Mouse (Mus musculus) MN1 (cell line): ENCODE data around the gene St3gal6.

Experiments used
- DNase-seq: peaks from one replicate; pipeline ENCODE4 v3.0.0-alpha.2; 2016; ENCODE audit warnings: low spot score

Gene St3gal6

DNA sequence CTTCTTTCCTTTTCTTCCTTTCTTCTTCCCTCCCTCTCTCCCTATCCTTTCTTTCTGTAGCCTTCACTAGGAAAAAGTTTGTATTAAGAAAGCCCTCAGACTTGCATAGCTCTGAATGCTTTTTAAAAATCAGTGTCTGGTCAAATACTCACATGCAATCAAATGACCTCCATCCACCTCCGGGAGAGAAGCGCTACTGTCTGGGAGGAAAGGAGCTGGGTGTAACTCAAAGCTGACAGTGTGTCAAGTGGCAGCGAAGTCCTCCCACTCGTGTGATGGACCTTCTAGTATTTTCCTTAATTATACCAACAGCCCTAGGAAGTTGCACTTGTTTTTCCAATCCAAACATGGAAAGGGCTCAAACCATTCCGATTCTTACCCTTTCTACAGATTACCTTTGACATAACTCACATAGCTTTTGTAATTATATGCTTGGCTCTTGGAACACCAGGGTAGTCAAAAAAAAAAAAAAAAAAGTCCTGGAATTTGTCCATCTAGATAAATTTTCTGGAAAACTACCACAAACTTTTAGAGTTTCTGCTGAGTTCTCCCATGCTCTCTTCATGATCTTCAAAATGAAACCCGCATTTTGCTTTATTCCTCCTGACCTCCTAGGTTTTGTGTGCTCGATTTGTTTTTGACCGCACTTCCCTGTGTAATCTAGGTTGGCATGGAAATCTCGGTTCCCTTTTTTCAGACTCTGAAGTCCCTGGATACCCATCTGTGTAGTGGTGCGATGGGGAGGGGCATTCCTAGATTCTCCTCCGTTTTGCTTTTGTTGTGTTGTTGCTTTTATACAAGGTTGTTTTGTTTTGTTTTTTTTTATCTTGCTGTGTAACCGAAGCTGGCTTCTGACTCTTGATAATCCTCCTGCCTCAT is at the start of gene St3gal6:
TSS of gene St3gal6 (minus strand) at position 272 of the 879 bp plus-strand sequence.
- no peak for DNase-seq

DNA sequence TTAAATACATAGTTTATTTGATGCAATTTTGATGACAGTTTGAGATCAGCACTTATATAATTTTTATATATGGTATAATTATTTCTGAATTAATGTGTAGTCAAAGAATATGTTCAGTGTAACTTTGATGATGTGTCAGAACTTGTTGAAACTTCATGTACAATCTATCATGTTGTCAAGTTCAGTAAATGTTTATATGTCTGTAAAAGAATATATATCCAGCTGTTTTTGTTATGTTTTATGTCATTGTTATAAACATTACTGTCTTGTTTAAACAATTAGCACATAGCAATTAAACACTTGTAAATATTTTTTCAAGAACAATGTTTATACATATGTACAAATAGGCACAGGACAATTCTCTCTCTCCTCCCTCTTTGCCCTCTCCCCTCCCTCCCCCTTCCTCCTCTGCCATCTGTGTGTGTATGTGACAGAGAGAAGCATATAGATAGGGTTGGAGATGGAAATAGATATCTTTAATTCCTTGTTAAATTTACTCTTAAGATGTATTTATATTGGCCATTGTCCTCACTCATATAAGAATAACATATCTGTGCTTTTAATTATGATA is 46.7 kb upstream of the St3gal6 start:
- DNase-seq: no peak

DNA sequence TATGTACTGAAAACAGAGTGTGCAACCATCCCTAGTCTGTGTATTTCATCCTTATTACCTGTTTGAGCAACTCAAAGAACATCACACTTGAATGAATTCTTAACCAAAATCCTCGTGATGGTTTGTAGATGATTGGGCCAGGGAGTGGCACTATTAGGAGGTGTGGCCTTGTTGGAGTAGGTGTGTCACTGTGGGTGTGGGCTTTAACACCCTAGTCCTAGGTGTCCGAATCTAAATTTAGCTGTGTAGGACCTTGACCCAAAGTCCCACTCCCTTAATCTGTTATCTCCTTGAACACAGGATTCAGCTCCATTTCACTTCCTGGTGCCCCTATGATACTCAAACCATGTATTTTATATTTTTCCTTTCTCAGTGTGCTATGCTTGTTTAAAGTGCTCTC is 37.2 kb upstream of the St3gal6 start:
- no peak for DNase-seq

DNA sequence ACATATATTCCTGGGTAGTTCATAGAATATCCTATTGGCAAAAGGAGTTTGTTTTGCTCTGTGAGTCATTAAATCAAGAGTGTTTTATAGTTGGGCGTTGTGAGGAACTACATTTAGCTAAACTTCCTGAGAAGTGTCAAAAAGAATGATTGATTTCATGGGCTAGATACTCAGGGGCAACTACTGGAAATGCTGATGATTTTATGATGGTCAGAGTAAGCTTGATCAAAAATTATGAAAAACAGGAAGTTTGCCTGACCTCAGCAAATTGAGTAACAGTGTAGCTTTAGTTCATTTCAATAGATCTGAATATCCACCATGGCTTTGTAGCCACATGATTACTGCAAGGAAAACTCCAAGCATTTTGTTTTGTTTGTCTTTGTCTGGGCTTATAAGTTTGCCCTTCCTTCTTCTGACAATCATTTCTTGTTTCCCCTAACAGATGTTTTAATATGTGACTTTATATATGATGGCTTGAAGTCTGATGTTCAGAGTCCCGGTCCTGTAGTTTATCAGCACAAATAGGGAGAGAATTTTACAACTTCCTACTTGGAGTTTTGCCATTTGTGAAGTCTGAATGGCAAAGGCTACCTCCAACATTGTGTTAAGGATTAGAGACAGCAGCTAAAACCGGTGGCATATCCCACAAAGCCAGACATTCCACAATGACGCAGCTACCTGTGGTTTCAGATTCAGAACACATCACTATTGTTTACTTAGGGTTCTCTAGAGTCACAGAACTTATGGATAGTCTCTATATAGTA is 32.2 kb upstream of the St3gal6 start:
- DNase-seq: no peak

DNA sequence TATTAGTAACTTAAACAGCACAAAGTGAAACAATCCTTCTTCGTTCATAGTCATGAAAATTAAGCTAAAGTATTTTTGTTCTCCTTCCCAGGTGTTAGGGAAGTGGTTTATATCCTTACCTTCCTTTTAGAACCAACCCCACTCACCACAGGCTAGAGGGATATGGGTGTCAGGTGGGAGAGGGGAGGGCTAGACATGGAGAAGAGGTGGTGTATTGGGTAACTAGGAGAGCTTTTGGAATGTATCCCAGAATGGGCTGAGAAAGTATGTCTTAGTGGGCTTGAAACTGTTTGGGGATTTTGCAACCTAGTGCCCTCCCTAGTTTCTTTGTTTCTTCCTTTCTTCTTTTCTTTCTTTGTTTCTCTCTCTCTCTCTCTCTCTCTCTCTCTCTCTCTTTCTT is 30.6 kb upstream of the St3gal6 start:
- DNase-seq: no peak

DNA sequence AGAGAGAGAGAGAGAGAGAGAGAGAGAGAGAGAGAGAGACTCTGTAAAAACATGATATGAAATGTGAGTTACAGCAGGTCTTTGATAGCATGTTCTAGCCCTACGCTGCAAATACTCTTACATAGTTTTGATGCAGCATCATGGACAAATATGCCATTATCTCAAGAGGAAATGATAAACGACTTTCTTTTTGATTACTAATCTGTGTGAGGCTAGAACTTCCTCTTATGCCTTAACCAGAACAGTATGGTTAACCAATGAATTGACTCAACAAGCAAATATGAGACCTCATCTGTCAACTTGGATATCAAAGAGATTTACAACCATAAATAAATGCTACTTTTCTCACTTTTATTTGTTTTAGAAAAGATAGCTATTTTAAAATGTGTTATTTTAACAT is 24.0 kb upstream of the St3gal6 start:
- DNase-seq: no peak

DNA sequence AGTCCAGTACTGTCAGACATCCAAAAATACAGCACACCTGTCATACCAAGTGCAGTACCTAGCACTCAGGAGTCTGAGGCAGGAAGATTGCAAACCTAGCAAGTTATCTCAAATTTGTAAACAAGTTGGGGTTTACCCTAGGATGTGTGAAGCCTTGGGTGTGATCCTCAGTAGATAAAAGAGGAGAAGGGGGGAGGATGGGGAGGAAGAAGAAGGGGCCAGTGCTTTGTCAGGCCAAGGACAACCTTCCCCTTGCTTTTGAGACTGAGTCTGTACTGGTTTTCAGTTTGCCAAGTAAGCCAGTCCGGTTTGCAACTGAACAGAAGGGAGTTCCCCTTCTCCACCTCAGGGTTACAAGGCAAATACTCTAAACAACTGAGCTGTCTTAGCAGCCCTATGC is 22.1 kb upstream of the St3gal6 start:
- DNase-seq: no peak

DNA sequence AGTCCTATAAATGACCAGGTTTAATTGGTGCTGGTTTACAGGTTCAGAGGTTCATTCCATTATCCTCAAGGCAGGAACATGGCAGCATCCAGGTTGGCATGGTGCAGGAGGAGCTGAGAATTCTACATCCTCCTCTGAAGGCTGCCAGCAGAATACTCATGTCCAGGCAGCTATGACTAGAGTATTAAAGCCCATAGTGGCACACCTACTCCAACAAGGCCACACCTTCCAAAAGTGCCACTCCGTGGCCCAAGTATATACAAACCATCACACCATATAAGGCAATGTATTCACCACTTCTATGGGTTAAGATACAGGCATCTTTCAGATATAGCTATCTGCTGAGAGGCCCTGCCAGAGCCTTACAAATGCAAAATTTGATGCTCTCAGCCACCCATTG is 15.4 kb upstream of the St3gal6 start:
- DNase-seq: no peak

DNA sequence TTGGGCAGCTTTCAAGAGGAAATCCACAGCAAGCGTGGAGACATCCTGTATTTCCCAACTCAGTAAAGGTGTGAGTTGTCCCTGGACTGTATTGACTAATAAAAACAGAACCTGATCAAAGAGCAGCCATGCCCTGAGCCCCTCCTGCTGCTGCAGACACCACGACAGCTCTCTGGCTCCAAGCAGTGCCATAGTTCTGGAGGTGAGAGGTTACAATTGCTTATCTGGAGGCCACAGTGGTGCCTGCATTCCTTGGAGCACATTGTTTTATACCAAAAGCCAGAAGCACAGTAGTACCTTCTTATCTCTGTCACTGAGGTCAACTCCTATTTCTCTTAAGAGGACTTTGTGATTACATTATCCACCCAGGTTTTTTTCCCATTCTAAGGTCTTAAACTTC is 15.0 kb upstream of the St3gal6 start:
- DNase-seq: no peak

DNA sequence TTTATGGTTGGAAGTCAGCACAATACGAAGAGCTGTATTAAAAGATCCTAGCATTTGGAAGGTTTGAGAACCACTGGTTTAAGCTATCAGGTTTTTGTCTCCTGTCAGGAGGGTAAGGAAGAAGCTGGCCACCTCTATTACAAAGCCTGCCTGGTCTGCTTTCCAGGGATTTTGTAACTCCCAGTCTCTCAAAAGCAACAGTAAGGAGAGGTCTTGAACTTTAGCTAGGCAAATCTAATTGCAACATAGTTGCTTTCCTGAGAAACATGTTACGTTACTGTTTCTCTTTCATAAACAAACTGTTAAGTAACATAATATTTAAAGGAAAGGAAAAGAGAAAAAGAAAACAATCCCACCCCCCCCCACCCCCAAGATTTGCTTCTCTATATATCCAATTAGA is 12.0 kb upstream of the St3gal6 start:
- no peak for DNase-seq

DNA sequence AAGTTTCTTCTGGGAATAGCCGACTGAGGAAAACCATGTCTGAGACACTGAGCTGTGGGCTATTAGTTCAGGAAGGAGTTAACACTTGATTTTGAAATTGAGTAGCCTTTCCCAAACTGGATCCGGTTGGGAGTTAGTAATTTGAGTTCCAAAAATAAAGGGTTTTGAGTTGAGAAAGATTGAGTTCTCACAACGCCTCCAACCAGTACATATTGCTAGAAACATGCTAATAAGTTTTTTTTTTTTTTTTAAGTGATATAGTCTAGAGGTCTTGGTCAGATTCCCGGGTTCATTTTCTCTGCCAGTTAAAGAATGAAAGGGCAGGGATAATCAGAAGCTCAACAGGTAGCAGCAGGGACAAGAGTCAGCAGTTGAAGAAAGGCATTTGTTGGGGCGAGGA is 11.2 kb upstream of the St3gal6 start:
- DNase-seq: no peak

DNA sequence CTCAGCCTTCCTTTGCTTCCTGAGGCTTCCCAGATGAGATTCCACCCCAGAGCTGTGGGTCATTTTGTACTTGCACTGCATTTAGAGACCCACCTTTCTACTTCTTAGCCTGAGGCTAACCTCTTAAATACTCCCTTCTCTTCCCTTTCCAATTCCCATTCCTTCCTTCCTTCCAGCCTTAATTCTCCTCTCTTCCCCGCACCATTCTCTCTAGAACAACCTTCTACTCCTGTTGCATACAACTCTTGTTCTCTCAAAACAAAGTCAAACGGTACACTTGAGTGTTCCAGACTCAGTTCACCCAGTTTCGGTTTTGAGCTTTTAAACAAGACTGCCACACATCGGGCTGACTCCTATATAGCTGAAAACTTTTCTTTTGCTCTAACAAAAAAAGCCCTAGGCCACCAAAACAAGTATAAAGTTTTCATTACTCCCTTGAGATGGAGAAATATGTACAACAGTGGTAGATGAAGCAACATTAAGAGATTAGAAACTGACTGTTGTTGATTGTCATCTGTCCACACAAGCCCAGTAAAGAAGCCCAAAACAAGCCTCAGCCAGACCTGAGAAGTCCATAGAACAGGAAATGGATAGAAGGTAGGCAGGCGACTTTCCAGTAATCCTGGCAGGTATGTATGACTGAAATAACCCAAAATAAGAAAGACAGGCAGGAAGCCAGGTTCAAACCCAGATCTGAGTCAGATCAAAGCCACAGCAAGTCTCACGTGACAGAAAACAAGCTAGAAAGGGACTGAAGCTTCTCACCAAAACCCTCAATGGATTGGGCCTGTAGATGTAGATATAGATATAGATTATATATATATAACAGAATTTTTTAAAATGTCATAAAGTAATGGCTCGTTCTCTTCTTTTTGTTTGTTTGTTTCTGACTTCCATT is 10.5 kb upstream of the St3gal6 start:
- DNase-seq: no peak

DNA sequence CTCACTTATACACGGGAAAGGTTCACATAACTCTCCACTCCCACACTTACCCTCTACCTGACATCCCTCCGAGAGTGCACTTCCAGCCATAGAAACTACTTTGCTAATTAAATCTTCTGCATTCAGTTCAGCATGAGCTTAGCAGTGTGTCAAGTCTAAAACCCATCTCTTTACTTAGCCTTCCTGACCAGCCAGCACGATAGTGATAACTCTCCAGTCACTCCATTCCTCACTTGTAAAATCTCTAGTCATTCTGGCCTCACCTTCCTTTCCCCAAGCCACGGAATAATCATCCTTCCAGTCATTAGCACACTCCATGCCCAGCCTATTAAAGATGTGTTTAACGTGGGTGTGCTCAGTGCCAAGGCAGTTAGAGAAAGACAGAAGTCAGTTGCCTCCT is 9.7 kb upstream of the St3gal6 start:
- no peak for DNase-seq

DNA sequence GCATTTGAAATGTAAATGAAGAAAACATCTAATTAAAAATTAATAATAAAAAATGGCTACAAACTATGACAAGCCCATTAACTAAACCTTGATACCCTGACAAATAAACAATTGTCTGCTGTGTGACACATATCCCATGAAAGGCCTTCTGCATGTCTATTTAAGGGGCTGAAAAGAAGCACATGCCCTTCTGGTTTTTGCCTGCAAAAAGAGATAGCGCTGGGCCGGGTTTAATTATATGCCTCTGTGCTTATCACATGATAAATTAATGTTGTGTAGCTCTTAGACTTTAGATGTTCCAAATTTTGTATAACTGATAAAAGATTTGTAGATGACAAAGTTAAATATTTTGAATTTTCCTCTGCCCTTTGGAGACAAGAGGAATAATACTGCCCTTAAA is 9.2 kb upstream of the St3gal6 start:
- no peak for DNase-seq

DNA sequence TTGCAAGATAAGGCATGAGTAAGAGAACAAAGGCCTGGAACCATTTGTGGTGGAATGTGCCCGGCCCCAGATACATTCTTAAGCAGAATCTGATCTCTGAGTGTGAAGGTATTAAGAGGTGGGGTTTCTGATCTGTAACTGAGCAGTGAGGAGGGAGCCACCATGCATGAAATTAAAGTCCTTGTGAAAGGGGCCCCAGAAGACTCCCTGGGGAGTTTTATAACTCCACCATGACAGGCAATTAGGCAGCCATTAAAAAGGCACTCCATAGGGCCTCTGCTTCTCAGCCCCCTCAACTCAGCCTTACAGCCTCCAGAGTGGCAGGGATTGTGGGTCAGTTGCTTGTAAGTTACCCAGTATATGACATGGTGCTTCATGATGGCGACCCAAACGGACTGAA is 8.5 kb upstream of the St3gal6 start:
- no peak for DNase-seq

DNA sequence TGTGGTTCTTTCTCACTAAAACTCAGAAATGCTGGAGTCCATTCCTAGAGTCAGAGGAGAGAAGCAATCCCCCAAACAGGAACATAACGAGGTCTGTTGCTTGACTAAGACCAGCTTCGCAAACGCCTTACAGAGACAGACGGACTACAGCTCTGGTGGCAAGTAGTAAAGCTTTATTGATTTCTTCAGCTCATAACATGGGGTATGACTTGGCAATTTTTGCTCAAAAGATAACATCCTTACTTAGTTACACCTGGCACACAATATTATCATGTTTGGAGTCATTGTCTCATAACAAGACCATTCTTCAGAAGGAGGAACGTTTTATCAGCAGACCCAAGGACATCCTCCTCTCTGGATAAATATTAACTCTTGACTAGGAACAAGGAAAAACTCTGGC is 3.8 kb upstream of the St3gal6 start:
- DNase-seq: no peak

DNA sequence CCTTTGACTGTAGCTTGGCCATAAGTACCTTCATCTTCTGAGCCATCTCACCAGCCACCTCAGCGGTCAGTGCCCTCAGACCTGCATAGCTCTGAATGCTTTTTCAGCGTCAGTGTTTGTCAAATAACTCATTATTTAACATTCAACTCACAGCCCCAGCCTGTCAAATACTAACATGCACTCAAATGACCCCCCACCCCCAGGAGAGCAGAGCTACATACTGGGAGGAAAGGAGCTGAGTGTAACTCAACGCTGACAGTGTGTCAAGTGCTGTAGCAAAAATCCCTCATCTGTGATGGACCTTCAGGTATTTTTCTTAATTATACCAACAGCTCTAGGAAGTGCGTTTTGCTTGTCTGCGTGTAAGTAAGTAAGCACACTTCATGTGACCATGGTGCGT is 2.7 kb upstream of the St3gal6 start:
- DNase-seq: no peak

DNA sequence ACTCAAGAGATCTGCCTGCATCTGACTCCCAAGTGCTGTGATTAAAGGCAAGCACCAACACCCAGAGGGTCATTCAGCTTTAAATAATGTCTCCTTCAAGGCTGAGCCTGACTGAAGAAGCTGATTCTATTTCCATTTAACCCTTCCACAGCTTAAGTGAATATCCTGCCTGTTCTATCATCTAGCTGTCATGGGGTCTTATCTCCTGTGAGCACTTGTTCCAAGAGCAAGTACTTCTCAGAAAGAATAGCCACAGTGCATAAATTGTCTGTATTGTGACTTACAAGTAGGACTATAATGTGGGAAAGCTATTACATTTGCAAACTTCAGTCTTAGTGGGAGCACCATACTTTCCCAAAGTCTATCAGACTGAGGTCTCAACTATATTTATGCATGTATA is 1.8 kb upstream of the St3gal6 start:
- no peak for DNase-seq

DNA sequence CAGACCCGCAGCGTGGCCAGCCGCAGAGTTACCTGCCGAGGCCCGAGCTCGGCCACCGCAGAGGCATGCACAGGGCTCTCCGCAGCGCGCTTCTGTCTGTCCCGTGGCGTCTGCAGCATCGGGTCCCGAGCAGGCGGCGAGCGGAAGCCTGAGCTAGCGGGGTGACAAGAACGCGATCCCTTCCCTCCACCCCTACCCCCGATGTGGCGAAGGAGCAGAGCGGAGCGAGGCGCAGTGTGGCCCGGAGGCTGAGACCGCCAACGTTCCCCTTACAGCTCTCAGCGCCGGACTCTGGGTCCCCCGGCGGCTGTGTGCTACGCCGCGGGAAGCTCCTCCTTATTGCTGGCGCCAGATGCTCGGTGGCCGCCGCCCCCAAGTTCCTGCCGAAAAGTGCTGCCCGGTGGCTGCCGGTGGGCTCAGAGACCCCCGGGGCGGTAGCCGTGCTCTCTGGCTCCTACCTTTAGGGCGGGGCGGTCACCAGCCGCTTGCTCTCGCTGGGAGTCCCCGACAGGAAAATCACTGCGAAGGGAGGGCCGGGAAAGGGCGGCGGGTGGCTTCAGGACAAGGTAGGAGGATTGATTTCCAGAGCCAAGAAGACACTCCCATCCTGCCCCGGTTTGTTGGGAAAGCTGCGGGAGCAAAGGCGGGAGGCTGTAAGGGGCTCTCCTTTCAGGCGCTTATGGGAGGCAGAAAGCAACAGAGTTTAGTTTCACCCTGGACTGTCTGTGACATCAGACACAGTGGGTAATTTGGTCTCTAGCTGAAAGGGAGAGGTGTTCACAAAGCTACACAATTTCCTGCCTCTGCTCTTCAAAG is 791 bp downstream of the St3gal6 start:
- DNase-seq: no peak

DNA sequence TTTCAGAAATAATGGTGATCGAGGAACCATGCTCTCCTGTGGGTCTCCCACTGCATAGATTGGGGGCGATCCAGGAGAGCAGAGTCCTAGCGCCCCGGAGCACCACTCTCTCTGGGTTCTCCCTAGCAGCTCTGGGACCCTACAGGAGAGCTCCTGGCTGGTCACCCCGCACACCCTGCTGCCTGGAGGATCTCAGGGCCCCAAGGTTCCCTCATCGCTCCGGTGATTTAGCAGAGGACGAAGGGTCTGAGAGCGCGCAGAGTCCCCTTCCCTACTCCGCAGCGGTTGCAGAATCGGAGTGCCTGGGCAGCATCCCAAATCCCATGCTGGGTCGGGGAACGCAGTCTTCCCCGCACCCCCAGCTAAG is 1.4 kb downstream of the St3gal6 start:
- no peak for DNase-seq

DNA sequence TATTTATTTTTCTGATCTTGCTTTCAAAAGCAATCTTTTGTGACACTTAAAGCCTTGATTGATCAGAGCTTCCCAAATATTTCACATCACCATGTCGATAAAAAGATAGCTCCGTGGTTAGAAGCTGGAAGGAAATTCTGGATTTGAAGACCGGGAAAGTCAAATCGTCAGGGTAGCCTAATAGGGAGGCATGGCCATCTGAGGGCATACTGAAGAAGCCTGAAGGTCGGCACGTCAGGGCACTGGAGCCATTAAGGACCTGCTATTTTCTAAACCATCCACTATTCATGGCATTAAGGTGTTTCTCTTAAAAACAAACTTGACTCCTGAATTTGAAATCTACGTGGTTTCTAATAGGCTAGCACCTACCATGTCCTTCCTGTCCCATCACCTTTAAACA is 2.1 kb downstream of the St3gal6 start:
- DNase-seq: no peak
